Mouse (Mus musculus): ENCODE measurements at regions not wholly inside any gene's neighbourhood (a gene's known extent, or its start where the extent isn't known, plus 50 kb on each side); places are given as distances from the start of the nearest gene placed in this dataset.
A peak's percentile ranks its signal among the peaks of the same experiment; 100 is the strongest.

DNA sequence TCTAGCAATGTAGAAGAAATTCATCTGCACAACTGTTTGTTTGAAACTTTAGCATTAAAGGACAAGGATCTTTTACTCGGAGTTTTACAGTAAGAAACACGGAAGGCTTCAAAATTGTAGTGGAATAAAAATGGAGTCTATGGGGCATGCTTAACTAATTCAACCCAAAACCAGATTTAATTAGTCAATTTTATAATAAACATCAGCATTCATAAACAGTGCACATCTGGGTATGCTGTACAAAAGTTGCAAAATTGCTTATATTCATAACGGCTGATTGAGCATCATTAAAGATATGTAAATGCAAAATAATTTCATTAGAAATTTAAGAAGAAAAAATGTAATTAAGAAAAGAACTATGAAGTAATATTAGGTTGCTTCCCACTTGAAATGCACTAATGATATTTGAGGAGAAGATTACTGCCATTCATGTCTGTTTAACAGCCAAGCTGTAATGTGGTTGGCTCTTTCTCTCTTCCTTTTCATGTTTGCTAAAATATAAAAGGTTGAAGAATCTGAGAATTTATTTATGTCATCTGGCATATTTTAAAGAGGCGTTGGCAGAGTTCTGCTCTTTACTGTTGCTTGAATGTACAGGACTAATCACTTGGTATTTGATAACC lies 1037.3 kb downstream of the Fam181b start:
- Histone ChIP-seq H3K4me1 (replicated peaks; ENCODE audit: control insufficient read depth, insufficient read depth, low read length) (no peaks in the 10 kb centered on the region), H3K27ac (ENCODE audit: low read depth, low read length) (no peak overlapping the region), H3K9me3 (ENCODE audit: control insufficient read depth) (no peaks in the 10 kb centered on the region), H3K4me2 (replicated peaks; ENCODE audit: low read depth) (no peak overlapping the region), H3K36me3 (ENCODE audit: control insufficient read depth, insufficient read depth) (no peaks in the 10 kb centered on the region), H3K27me3 (replicated peaks; ENCODE audit: control insufficient read depth, insufficient read depth, low read length) (no peaks in the 10 kb centered on the region), H3K9ac (ENCODE audit: low read depth, low read length) (no peak overlapping the region), H3K4me3 (ENCODE audit: low read depth, low read length) (no peak overlapping the region)
- no peak for TF ChIP-seq CTCF (IDR thresholded peaks at IDR 0.05; ENCODE audit: low read depth)
- no peak for ATAC-seq
- 83% methylated on average over 4 of the region's 4 CpGs for WGBS

GRCm38 (mm10) chr7:94123781-94124180 lies 1044.1 kb downstream of the Fam181b start:
- H3K9ac ChIP-seq (ENCODE audit: low read depth, low read length): no peak overlapping the region
- H3K4me2 ChIP-seq (replicated peaks; ENCODE audit: low read depth): no peak overlapping the region
- no peaks in the 10 kb centered on the region for H3K9me3 ChIP-seq (ENCODE audit: control insufficient read depth)
- 77% methylated on average over 1 of the region's 1 CpGs for WGBS
- H3K36me3 ChIP-seq (ENCODE audit: control insufficient read depth, insufficient read depth): no peaks in the 10 kb centered on the region
- TF ChIP-seq CTCF (IDR thresholded peaks at IDR 0.05; ENCODE audit: low read depth): no peak
- no peaks in the 10 kb centered on the region for H3K4me1 ChIP-seq (replicated peaks; ENCODE audit: control insufficient read depth, insufficient read depth, low read length)
- H3K4me3 ChIP-seq (ENCODE audit: low read depth, low read length): no peak overlapping the region
- H3K27ac ChIP-seq (ENCODE audit: low read depth, low read length): no peak overlapping the region
- no peaks in the 10 kb centered on the region for H3K27me3 ChIP-seq (replicated peaks; ENCODE audit: control insufficient read depth, insufficient read depth, low read length)
- no peak for ATAC-seq

GRCm38 (mm10) chr7:94154221-94154620 lies 1074.6 kb downstream of the Fam181b start:
- Histone ChIP-seq H3K9me3 (ENCODE audit: control insufficient read depth) (no peaks in the 10 kb centered on the region), H3K4me3 (ENCODE audit: low read depth, low read length) (no peak overlapping the region), H3K4me1 (replicated peaks; ENCODE audit: control insufficient read depth, insufficient read depth, low read length) (no peaks in the 10 kb centered on the region), H3K4me2 (replicated peaks; ENCODE audit: low read depth) (no peak overlapping the region), H3K27ac (ENCODE audit: low read depth, low read length) (no peak overlapping the region), H3K36me3 (ENCODE audit: control insufficient read depth, insufficient read depth) (no peaks in the 10 kb centered on the region), H3K9ac (ENCODE audit: low read depth, low read length) (no peak overlapping the region), H3K27me3 (replicated peaks; ENCODE audit: control insufficient read depth, insufficient read depth, low read length) (no peaks in the 10 kb centered on the region)
- ATAC-seq: no peak
- no peak for TF ChIP-seq CTCF (IDR thresholded peaks at IDR 0.05; ENCODE audit: low read depth)

DNA sequence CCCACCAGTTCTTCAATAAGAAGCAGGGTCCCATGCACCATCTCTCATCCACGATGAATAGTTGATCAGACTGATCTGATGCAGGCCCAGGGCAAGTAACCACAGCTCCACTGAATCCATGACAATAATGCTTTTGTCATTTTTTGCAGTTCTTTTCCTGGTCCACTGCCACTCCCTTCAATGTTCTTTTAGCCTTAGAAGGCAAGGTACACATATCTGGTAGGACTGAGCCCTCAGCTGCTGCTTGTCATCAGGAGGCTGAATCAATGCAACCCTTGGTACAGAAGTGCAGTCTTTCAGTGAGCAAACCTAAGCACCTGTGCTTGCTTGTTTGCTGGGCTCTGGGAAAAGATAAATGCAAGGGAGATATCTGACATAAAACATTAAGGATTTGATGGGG lies 1075.8 kb downstream of the Fam181b start:
- H3K27ac ChIP-seq (ENCODE audit: low read depth, low read length): no peak overlapping the region
- peak; percentile 66 for ATAC-seq
- no peak overlapping the region for H3K4me2 ChIP-seq (replicated peaks; ENCODE audit: low read depth)
- no peaks in the 10 kb centered on the region for H3K4me1 ChIP-seq (replicated peaks; ENCODE audit: control insufficient read depth, insufficient read depth, low read length)
- H3K4me3 ChIP-seq (ENCODE audit: low read depth, low read length): no peak overlapping the region
- no peak overlapping the region for H3K9ac ChIP-seq (ENCODE audit: low read depth, low read length)
- WGBS: 56% methylated on average over 1 of the region's 1 CpGs
- no peaks in the 10 kb centered on the region for H3K27me3 ChIP-seq (replicated peaks; ENCODE audit: control insufficient read depth, insufficient read depth, low read length)
- no peak for TF ChIP-seq CTCF (IDR thresholded peaks at IDR 0.05; ENCODE audit: low read depth)
- no peaks in the 10 kb centered on the region for H3K9me3 ChIP-seq (ENCODE audit: control insufficient read depth)
- no peaks in the 10 kb centered on the region for H3K36me3 ChIP-seq (ENCODE audit: control insufficient read depth, insufficient read depth)

DNA sequence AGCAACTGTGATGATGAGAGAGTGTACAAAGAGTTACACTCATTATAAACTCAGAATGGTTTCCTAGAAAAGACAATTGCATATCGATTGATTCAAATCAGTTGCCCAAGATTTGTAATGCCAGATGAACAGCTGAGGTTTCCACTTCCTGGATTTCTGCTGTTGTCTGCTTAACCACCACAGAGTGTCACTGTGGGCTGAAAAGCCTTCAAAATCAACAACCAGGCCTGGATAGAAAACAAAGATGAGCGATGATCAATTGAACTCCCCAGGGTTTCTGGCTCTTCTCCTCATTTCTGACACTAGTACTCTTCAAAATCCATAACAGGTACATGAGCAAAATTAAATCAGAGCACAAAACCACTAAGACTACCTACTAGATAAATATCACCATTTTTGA lies 1100.4 kb downstream of the Fam181b start:
- H3K27me3 ChIP-seq (replicated peaks; ENCODE audit: control insufficient read depth, insufficient read depth, low read length): no peaks in the 10 kb centered on the region
- no peak overlapping the region for H3K9ac ChIP-seq (ENCODE audit: low read depth, low read length)
- H3K36me3 ChIP-seq (ENCODE audit: control insufficient read depth, insufficient read depth): no peaks in the 10 kb centered on the region
- no peak overlapping the region for H3K27ac ChIP-seq (ENCODE audit: low read depth, low read length)
- TF ChIP-seq CTCF (IDR thresholded peaks at IDR 0.05; ENCODE audit: low read depth): peak; percentile 44
- H3K4me3 ChIP-seq (ENCODE audit: low read depth, low read length): no peak overlapping the region
- ATAC-seq: no peak
- H3K9me3 ChIP-seq (ENCODE audit: control insufficient read depth): no peaks in the 10 kb centered on the region
- no peaks in the 10 kb centered on the region for H3K4me1 ChIP-seq (replicated peaks; ENCODE audit: control insufficient read depth, insufficient read depth, low read length)
- 79% methylated on average over 2 of the region's 2 CpGs for WGBS
- H3K4me2 ChIP-seq (replicated peaks; ENCODE audit: low read depth): no peak overlapping the region

- Histone ChIP-seq H3K9ac (ENCODE audit: low read depth, low read length) (no peak overlapping the region), H3K27ac (ENCODE audit: low read depth, low read length) (no peak overlapping the region), H3K4me2 (replicated peaks; ENCODE audit: low read depth) (no peak overlapping the region), H3K4me3 (ENCODE audit: low read depth, low read length) (no peak overlapping the region), H3K36me3 (ENCODE audit: control insufficient read depth, insufficient read depth) (no peaks in the 10 kb centered on the region), H3K4me1 (replicated peaks; ENCODE audit: control insufficient read depth, insufficient read depth, low read length) (no peaks in the 10 kb centered on the region), H3K9me3 (ENCODE audit: control insufficient read depth) (no peaks in the 10 kb centered on the region), H3K27me3 (replicated peaks; ENCODE audit: control insufficient read depth, insufficient read depth, low read length) (no peaks in the 10 kb centered on the region)
- ATAC-seq: no peak
- no peak for TF ChIP-seq CTCF (IDR thresholded peaks at IDR 0.05; ENCODE audit: low read depth)
- WGBS: 98% methylated on average over 1 of the region's 1 CpGs
Observed at GRCm38 (mm10) chr7:94212341-94212740, 1132.7 kb downstream of the Fam181b start.

DNA sequence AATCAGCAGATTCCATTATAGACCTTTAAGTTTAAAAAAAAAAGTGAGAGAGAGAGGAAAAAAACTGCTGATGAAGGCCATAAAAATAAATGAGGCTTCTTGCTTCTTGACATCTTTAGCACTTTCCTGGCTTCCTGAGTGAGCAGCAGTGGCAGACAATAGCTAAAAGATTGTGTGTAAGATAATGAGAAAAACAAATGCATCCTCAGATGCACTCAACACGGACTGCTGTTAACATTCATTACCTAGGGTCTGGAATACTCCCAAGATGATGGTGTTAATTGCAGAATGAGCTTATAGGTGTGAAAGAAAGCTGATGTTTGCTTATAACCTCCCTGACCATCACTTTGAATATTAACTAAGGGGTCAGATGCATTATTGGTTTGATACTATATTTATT lies 1147.8 kb downstream of the Fam181b start:
- WGBS: 60% methylated on average over 1 of the region's 1 CpGs
- Histone ChIP-seq H3K9me3 (ENCODE audit: control insufficient read depth) (no peaks in the 10 kb centered on the region), H3K4me2 (replicated peaks; ENCODE audit: low read depth) (no peak overlapping the region), H3K4me3 (ENCODE audit: low read depth, low read length) (no peak overlapping the region), H3K9ac (ENCODE audit: low read depth, low read length) (no peak overlapping the region), H3K36me3 (ENCODE audit: control insufficient read depth, insufficient read depth) (no peaks in the 10 kb centered on the region), H3K4me1 (replicated peaks; ENCODE audit: control insufficient read depth, insufficient read depth, low read length) (no peaks in the 10 kb centered on the region), H3K27ac (ENCODE audit: low read depth, low read length) (no peak overlapping the region), H3K27me3 (replicated peaks; ENCODE audit: control insufficient read depth, insufficient read depth, low read length) (no peaks in the 10 kb centered on the region)
- TF ChIP-seq CTCF (IDR thresholded peaks at IDR 0.05; ENCODE audit: low read depth): no peak
- ATAC-seq: no peak

All from intestine, postnatal 0 days (tissue).